Mouse (Mus musculus): ENCODE measurements around the gene Trim14. TPM values are rescaled to one million over a fixed set of nuclear protein-coding genes. Genes with fewer than 3 reads are reported as not detected.
A peak's percentile ranks its signal among the peaks of the same experiment; 100 is the strongest.
"Not testable (repeated sequence)": the region's sequence is repeated elsewhere in the genome, so short reads cannot be mapped to it uniquely, and the experiment has no call there.

Gene Trim14
- total and polyA plus RNA-seq, 3 experiments, result 18.2 to 25.9 (median 18.7) TPM

DNA sequence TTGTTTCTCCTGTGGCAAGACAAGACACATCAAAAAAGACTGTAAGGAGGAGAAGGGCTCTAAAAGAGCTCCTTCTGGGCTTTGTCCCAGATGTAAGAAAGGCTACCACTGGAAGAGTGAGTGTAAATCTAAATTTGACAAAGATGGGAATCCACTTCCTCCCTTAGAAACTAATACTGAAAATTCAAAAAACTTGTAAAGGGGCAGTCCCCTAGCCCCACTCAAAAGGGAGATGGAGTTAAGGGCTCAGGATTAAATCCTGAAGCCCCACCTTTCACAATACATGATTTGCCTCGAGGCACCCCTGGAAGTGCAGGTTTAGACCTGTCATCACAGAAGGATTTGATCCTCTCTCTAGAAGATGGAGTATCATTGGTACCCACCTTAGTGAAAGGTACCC lies 42.3 kb upstream of the Trim14 start:
- TF ChIP-seq GATA2 (IDR thresholded peaks at IDR 0.05; ENCODE audit: borderline replicate concordance, low read depth, low read length) (no peak), GATA1 (IDR thresholded peaks at IDR 0.05; ENCODE audit: borderline replicate concordance, low read length) (no peak), CTCF (IDR thresholded peaks at IDR 0.05; ENCODE audit: low read depth, low read length) (no peak), TAL1 (conservative IDR thresholded peaks at IDR 0.05; ENCODE audit: low read depth, low read length) (no peak), POLR2AphosphoS5 (IDR thresholded peaks at IDR 0.05; ENCODE audit: insufficient replicate concordance, low read depth, low read length) (no peak)
- no peak for ATAC-seq (ENCODE audit: extremely low read depth, insufficient number of reproducible peaks, low FRiP score, poor library complexity, severe bottlenecking)

DNA sequence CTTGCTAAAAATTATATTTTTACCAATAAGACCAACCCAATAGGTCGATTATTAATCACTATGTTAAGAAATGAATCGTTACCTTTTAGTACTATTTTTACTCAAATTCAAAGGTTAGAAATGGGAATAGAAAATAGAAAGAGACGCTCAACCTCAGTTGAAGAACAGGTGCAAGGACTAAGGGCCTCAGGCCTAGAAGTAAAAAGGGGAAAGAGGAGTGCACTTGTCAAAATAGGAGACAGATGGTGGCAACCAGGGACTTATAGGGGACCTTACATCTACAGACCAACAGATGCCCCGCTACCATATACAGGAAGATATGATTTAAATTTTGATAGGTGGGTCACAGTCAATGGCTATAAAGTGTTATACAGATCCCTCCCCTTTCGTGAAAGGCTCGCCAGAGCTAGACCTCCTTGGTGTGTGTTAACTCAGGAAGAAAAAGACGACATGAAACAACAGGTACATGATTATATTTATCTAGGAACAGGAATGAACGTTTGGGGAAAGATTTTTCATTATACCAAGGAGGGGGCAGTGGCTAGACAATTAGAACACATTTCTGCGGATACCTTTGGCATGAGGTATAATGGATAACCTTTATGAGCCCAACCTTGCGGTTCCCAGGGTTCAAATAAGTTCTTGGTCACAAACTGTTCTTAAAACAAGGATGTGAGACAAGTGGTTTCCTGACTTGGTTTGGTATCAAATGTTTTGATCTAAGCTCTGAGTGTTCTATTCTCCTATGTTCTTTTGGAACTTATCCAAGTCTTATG lies 39.8 kb upstream of the Trim14 start:
- H3K27me3 ChIP-seq (ENCODE audit: insufficient read depth, low read length); H3K4me3 ChIP-seq (ENCODE audit: low read depth, low read length); DNase-seq (ENCODE audit: low spot score): not testable (repeated sequence)
- Histone ChIP-seq H3K4me1 (ENCODE audit: insufficient read depth, low read depth, low read length) (peaks cover 36% of the 10 kb centered on the region), H3K9me3 (replicated peaks) (peaks cover 29% of the 10 kb centered on the region), H3K36me3 (replicated peaks) (peaks cover 43% of the 10 kb centered on the region)
- ATAC-seq (ENCODE audit: extremely low read depth, insufficient number of reproducible peaks, low FRiP score, poor library complexity, severe bottlenecking), result peak; percentile 24; the same call in 1 of the 2 replicates

More for the DNA sequence above, 42.3 kb upstream of the Trim14 start:
- peaks cover 31% of the 10 kb centered on the region for H3K9me3 ChIP-seq (replicated peaks)
- H3K4me1 ChIP-seq (ENCODE audit: insufficient read depth, low read depth, low read length), result peaks cover 21% of the 10 kb centered on the region
- H3K4me3 ChIP-seq (ENCODE audit: low read depth, low read length), result no peak overlapping the region
- no peak for DNase-seq (ENCODE audit: low spot score)
- H3K36me3 ChIP-seq (replicated peaks), result peaks cover 23% of the 10 kb centered on the region
- H3K27me3 ChIP-seq (ENCODE audit: insufficient read depth, low read length), result no peaks in the 10 kb centered on the region

- H3K4me1 ChIP-seq (ENCODE audit: insufficient read depth, low read depth, low read length), result peaks cover 41% of the 10 kb centered on the region
- H3K27me3 ChIP-seq (ENCODE audit: insufficient read depth, low read length), result no peaks in the 10 kb centered on the region
- TF ChIP-seq GATA1 (IDR thresholded peaks at IDR 0.05; ENCODE audit: borderline replicate concordance, low read length) (no peak), TAL1 (conservative IDR thresholded peaks at IDR 0.05; ENCODE audit: low read depth, low read length) (no peak), GATA2 (IDR thresholded peaks at IDR 0.05; ENCODE audit: borderline replicate concordance, low read depth, low read length) (no peak), POLR2AphosphoS5 (IDR thresholded peaks at IDR 0.05; ENCODE audit: insufficient replicate concordance, low read depth, low read length) (no peak), CTCF (IDR thresholded peaks at IDR 0.05; ENCODE audit: low read depth, low read length) (no peak)
- peaks cover 29% of the 10 kb centered on the region for H3K9me3 ChIP-seq (replicated peaks)
- DNase-seq (ENCODE audit: low spot score) (no peak), ATAC-seq (ENCODE audit: extremely low read depth, insufficient number of reproducible peaks, low FRiP score, poor library complexity, severe bottlenecking) (no peak)
- peaks cover 48% of the 10 kb centered on the region for H3K36me3 ChIP-seq (replicated peaks)
- H3K4me3 ChIP-seq (ENCODE audit: low read depth, low read length), result peak overlapping the region; percentile 66; the same call in 1 of the 2 replicates
Measured at GRCm38 (mm10) chr4:46574841-46575240, 38.9 kb upstream of the Trim14 start.

DNA sequence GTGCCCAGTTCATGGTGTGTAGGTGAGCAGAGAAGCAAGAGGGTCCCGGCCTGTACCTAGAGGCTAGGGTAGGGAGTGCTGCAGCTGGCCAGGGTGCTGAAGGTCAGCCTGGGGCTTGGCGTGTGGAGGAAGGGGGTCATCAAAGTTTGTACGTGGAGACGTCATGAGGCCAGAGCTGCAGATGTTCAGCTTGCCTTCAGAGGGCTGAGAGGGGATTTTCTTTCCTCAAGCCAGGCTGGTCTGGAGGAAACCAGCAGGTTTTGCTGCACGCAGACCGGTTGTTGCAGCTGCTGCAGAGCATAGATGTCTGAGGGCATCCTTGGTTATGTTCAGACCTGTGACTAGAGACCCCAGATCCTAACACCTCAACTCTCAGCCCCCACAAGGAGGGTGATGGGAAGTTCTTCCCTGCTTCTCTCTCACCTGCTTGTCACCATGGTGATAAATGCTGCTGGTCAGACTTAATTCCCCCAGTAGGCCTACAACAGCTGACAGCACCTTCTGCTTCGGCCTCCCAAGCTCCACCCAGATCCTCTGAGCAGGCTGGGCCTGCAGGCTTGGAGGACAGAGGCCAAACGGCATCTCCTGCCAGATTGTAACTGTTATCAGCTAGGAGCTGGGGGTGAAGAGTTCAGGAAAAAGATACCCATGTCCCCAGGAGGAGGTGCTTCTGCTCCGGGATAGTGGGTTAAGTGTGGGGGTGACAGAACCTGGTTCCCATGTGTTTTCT lies 38.2 kb upstream of the Trim14 start:
- Histone ChIP-seq H3K4me3 (ENCODE audit: low read depth, low read length) (peak overlapping the region; percentile 66; the same call in 1 of the 2 replicates), H3K27me3 (ENCODE audit: insufficient read depth, low read length) (no peaks in the 10 kb centered on the region), H3K36me3 (replicated peaks) (peaks cover 54% of the 10 kb centered on the region), H3K9me3 (replicated peaks) (peaks cover 27% of the 10 kb centered on the region), H3K4me1 (ENCODE audit: insufficient read depth, low read depth, low read length) (peaks cover 47% of the 10 kb centered on the region)
- 0 out of 2 replicates have a peak, but pooled peaks have one; percentile 7 for TF ChIP-seq TAL1 (conservative IDR thresholded peaks at IDR 0.05; ENCODE audit: low read depth, low read length)
- no peak for TF ChIP-seq CTCF (IDR thresholded peaks at IDR 0.05; ENCODE audit: low read depth, low read length)
- no peak for DNase-seq (ENCODE audit: low spot score)
- ATAC-seq (ENCODE audit: extremely low read depth, insufficient number of reproducible peaks, low FRiP score, poor library complexity, severe bottlenecking), result peak; percentile 67

DNA sequence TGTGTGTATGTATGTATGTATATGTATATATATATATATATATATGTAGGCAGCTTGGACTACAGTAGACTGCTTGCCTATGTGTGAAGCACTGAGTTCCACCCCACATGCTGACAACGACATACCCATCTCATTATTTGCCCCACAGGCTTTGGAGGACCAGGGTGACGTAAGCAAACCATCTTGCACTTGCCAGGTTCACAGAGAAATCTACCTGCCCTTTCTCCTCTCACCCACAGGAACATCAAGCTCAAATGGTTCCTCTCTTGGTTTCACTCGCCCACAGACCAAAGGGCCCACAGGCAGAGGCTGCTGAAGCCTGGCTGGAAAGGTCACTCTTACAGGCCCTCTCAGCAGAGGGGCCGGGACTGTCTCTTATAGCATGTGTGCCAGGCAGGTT lies 36.7 kb upstream of the Trim14 start:
- no peaks in the 10 kb centered on the region for H3K27me3 ChIP-seq (ENCODE audit: insufficient read depth, low read length)
- DNase-seq (ENCODE audit: low spot score) (no peak), ATAC-seq (ENCODE audit: extremely low read depth, insufficient number of reproducible peaks, low FRiP score, poor library complexity, severe bottlenecking) (no peak)
- peaks cover 15% of the 10 kb centered on the region for H3K9me3 ChIP-seq (replicated peaks)
- H3K4me1 ChIP-seq (ENCODE audit: insufficient read depth, low read depth, low read length), result peaks cover 63% of the 10 kb centered on the region
- TF ChIP-seq TAL1 (conservative IDR thresholded peaks at IDR 0.05; ENCODE audit: low read depth, low read length) (no peak), GATA2 (IDR thresholded peaks at IDR 0.05; ENCODE audit: borderline replicate concordance, low read depth, low read length) (no peak), CTCF (IDR thresholded peaks at IDR 0.05; ENCODE audit: low read depth, low read length) (no peak), GATA1 (IDR thresholded peaks at IDR 0.05; ENCODE audit: borderline replicate concordance, low read length) (no peak), POLR2AphosphoS5 (IDR thresholded peaks at IDR 0.05; ENCODE audit: insufficient replicate concordance, low read depth, low read length) (no peak)
- peaks cover 67% of the 10 kb centered on the region for H3K36me3 ChIP-seq (replicated peaks)
- no peak overlapping the region for H3K4me3 ChIP-seq (ENCODE audit: low read depth, low read length)

- no peaks in the 10 kb centered on the region for H3K27me3 ChIP-seq (ENCODE audit: insufficient read depth, low read length)
- peaks cover 11% of the 10 kb centered on the region for H3K9me3 ChIP-seq (replicated peaks)
- H3K4me1 ChIP-seq (ENCODE audit: insufficient read depth, low read depth, low read length), result peaks cover 70% of the 10 kb centered on the region
- peaks cover 72% of the 10 kb centered on the region for H3K36me3 ChIP-seq (replicated peaks)
- no peak overlapping the region for H3K4me3 ChIP-seq (ENCODE audit: low read depth, low read length)
- DNase-seq (ENCODE audit: low spot score), result no peak
- TF ChIP-seq TAL1 (conservative IDR thresholded peaks at IDR 0.05; ENCODE audit: low read depth, low read length) (no peak), GATA2 (IDR thresholded peaks at IDR 0.05; ENCODE audit: borderline replicate concordance, low read depth, low read length) (no peak), POLR2AphosphoS5 (IDR thresholded peaks at IDR 0.05; ENCODE audit: insufficient replicate concordance, low read depth, low read length) (no peak), GATA1 (IDR thresholded peaks at IDR 0.05; ENCODE audit: borderline replicate concordance, low read length) (no peak), CTCF (IDR thresholded peaks at IDR 0.05; ENCODE audit: low read depth, low read length) (no peak)
- no peak for ATAC-seq (ENCODE audit: extremely low read depth, insufficient number of reproducible peaks, low FRiP score, poor library complexity, severe bottlenecking)
Measured at GRCm38 (mm10) chr4:46571744-46572143, 35.8 kb upstream of the Trim14 start.
